ENCODE assay signal across 1 mouse cellular context in genomic region chr10:41302689-41303431, GRCm38 (mm10).
TF ChIP-seq lines count a peak whose summit lies in the region.

Gene Fig4, minus strand, starts transcription at chr10:41303260.

TF ChIP-seq in CH12.LX, 34 proteins besides CTCF, POLR2A, EP300 and RAD21 (continued from another document):
- TF ChIP-seq UBTF (IDR thresholded peaks at IDR 0.05; ENCODE audit: low read depth, low read length): no peak; the same call in 1 of the 2 replicates
- TF ChIP-seq NRF1 (IDR thresholded peaks at IDR 0.05; ENCODE audit: low read depth, low read length): peak; percentile 56
- peak; percentile 69; the same call in 1 of the 2 replicates for TF ChIP-seq KAT2A (IDR thresholded peaks at IDR 0.05; ENCODE audit: insufficient replicate concordance, low read length)
- TF ChIP-seq E2F4 (IDR thresholded peaks at IDR 0.05; ENCODE audit: insufficient replicate concordance, low read depth, low read length): no peak
- TF ChIP-seq MEF2A (IDR thresholded peaks at IDR 0.05; ENCODE audit: borderline replicate concordance, low read depth, low read length): no peak; the same call in 1 of the 2 replicates
- TF ChIP-seq ZC3H11A (IDR thresholded peaks at IDR 0.05; ENCODE audit: low read depth, low read length): no peak
- TF ChIP-seq IRF4 (IDR thresholded peaks at IDR 0.05; ENCODE audit: low read depth, low read length): no peak; the same call in 1 of the 2 replicates
- peak; percentile 52; the same call in 1 of the 2 replicates for TF ChIP-seq MAZ (IDR thresholded peaks at IDR 0.05; ENCODE audit: low read depth, low read length)
- TF ChIP-seq USF2 (conservative IDR thresholded peaks at IDR 0.05; ENCODE audit: low read depth, low read length): peak; percentile 88
- no peak for TF ChIP-seq MAFK (IDR thresholded peaks at IDR 0.05; ENCODE audit: insufficient replicate concordance, low read length)
- TF ChIP-seq JUN (IDR thresholded peaks at IDR 0.05; ENCODE audit: insufficient read depth, low read depth, low read length): no peak
- no peak for TF ChIP-seq GABPA (IDR thresholded peaks at IDR 0.05; ENCODE audit: insufficient replicate concordance, low read depth, low read length)
- TF ChIP-seq ETS1 (conservative IDR thresholded peaks at IDR 0.05; ENCODE audit: low read depth, low read length): no peak; the same call in 1 of the 2 replicates
- peak; percentile 25; the same call in 1 of the 2 replicates for TF ChIP-seq BHLHE40 (IDR thresholded peaks at IDR 0.05; ENCODE audit: low read depth, low read length)
- peak; percentile 90 for TF ChIP-seq MXI1 (IDR thresholded peaks at IDR 0.05; ENCODE audit: low read depth, low read length)
- TF ChIP-seq RCOR1 (conservative IDR thresholded peaks at IDR 0.05; ENCODE audit: low read depth, low read length): no peak
